Mouse (Mus musculus): ENCODE measurements around the gene Eif4e1b. TPM values are rescaled to one million over a fixed set of nuclear protein-coding genes. Genes with fewer than 3 reads are reported as not detected.

Eif4e1b gene
- total RNA-seq, 2 experiments from 2014 or later, result not detected

GRCm38 (mm10) chr13:54836351-54837030, 52.7 kb downstream of the Eif4e1b start:
- TF ChIP-seq CTCF (IDR thresholded peaks at IDR 0.05), result no peak
- H3K4me3 ChIP-seq, result no peak overlapping the region
- H3K27ac ChIP-seq, result no peak overlapping the region
- no peak for DNase-seq (ENCODE audit: extremely low spot score in 1 of 2, low spot score in 2 of 2)
- intact Hi-C loops (cut with DNase I), result no loop called here

GRCm38 (mm10) chr13:54837061-54837460, 53.3 kb downstream of the Eif4e1b start:
- Histone ChIP-seq H3K4me3 (no peak overlapping the region), H3K27ac (no peak overlapping the region)
- intact Hi-C loops (cut with DNase I), result no loop called here
- no peak for TF ChIP-seq CTCF (IDR thresholded peaks at IDR 0.05)
- DNase-seq (ENCODE audit: extremely low spot score in 1 of 2, low spot score in 2 of 2), result no peak

GRCm38 (mm10) chr13:54837471-54837889, 53.7 kb downstream of the Eif4e1b start:
- DNase-seq (ENCODE audit: extremely low spot score in 1 of 2, low spot score in 2 of 2), result peak in 1 of 2 experiments; percentile 41
- intact Hi-C loops (cut with DNase I), result no loop called here
- H3K27ac ChIP-seq, result no peak overlapping the region
- TF ChIP-seq CTCF (IDR thresholded peaks at IDR 0.05), result no peak
- no peak overlapping the region for H3K4me3 ChIP-seq

Other genes starting within 250 kb of the Eif4e1b start
- 100 to 1,000 TPM; 134 to 143 TPM for gene 4833439L19Rik, start 218.6 kb upstream of the Eif4e1b start, total RNA-seq (2021)
- 10 to 100 TPM; 24.1 to 25.6 TPM for gene Arl10, start 209.0 kb upstream of the Eif4e1b start, total RNA-seq (2021)
- 10 to 100 TPM; 24.1 to 26.8 TPM for gene Nop16, start 193.9 kb upstream of the Eif4e1b start, total RNA-seq (2021)
- gene Higd2a, start 193.8 kb upstream of the Eif4e1b start, total RNA-seq (2021), result 100 to 1,000 TPM; 134 to 144 TPM
- gene Cltb, start 172.7 kb upstream of the Eif4e1b start, total RNA-seq (2021), result 100 to 1,000 TPM; 304 to 316 TPM
- 10 to 100 TPM; 48.4 to 53.1 TPM for gene Faf2, start 162.2 kb upstream of the Eif4e1b start, total RNA-seq (2021)
- gene Rnf44, start 90.1 kb upstream of the Eif4e1b start, total RNA-seq (2021), result 100 to 1,000 TPM; 156 to 185 TPM
- gene Cdhr2, start 82.5 kb upstream of the Eif4e1b start, total RNA-seq (2021), result under 1 TPM; 0.16 to 0.45 TPM
- gene Gprin1, start 34.1 kb upstream of the Eif4e1b start, total RNA-seq (2021), result 100 to 1,000 TPM; 128 to 130 TPM
- 100 to 1,000 TPM; 869 to 881 TPM for gene Sncb, start 17.4 kb upstream of the Eif4e1b start, total RNA-seq (2021)
- 10 to 100 TPM; 91.7 to 95.3 TPM for gene Tspan17, start 5.4 kb downstream of the Eif4e1b start, total RNA-seq (2021)
- 100 to 1,000 TPM; 110 to 116 TPM for gene Unc5a, start 165.4 kb downstream of the Eif4e1b start, total RNA-seq (2021)
- 1 to 10 TPM; 1.2 to 1.3 TPM for gene Hk3, start 237.4 kb downstream of the Eif4e1b start, total RNA-seq (2021)

Data from left cerebral cortex, adult 2 months (tissue).